Mouse (Mus musculus) CH12.LX (cell line): ENCODE results near the gene Appl2. TPM values are rescaled to one million over a fixed set of nuclear protein-coding genes. Genes with fewer than 3 reads are reported as not detected.

Experiments
- DNase-seq: peaks from one replicate; pipeline ENCODE4 v3.0.0-alpha.2; 2013; ENCODE audit errors: extremely low read depth
- H3K27ac ChIP-seq: 2 replicates; pipeline ENCODE4 v1.5.1; 2012; ENCODE audit warnings: low read depth, mild to moderate bottlenecking, control low read depth, moderate library complexity; ENCODE audit not compliant: insufficient read depth
- H3K27me3 ChIP-seq: replicated peaks from 2 replicates; pipeline ENCODE3; 2012; ENCODE audit warnings: inconsistent platforms
- H3K36me3 ChIP-seq, 2 experiments: replicated peaks in 1 of 2; 2 replicates each; pipeline versions ENCODE3 to v1.6.1; 2012; ENCODE audit warnings: inconsistent platforms in 1 of 2, low read length in 1 of 2, mild to moderate bottlenecking in 1 of 2, mixed read lengths in 1 of 2, moderate library complexity in 1 of 2; ENCODE audit not compliant: control insufficient read depth in 1 of 2, insufficient read depth in 1 of 2
- H3K4me1 ChIP-seq, 2 experiments: 2 replicates each; pipeline ENCODE4 v1.6.1; 2012; ENCODE audit warnings: inconsistent platforms in 1 of 2, moderate library complexity in 1 of 2; ENCODE audit not compliant: insufficient read depth in 2 of 2, control insufficient read depth in 1 of 2
- H3K4me2 ChIP-seq: 2 replicates; pipeline ENCODE4 v1.6.1; 2012; ENCODE audit warnings: low read depth, mild to moderate bottlenecking, control low read depth; ENCODE audit not compliant: poor library complexity, insufficient read depth, severe bottlenecking
- H3K4me3 ChIP-seq, 3 experiments: fragments of 150-350 bp in 1 of 3; sonication (generic) in 1 of 3; replicated peaks in 1 of 3; 2 replicates each; pipeline versions ENCODE3 to v1.5.1; 2011 to 2012; ENCODE audit warnings: low read depth in 2 of 3, low read length in 2 of 3, mild to moderate bottlenecking in 2 of 3, moderate library complexity in 2 of 3, control low read depth in 1 of 3, improper control_type of control experiment in 1 of 3, inconsistent platforms in 1 of 3, mixed read lengths in 1 of 3; ENCODE audit not compliant: poor library complexity in 1 of 3
- H3K79me2 ChIP-seq: replicated peaks from 2 replicates; pipeline ENCODE4 v1.6.1; 2012; ENCODE audit warnings: mild to moderate bottlenecking, moderate library complexity; ENCODE audit not compliant: control insufficient read depth, poor library complexity, insufficient read depth, severe bottlenecking; ENCODE audit errors: extremely low read depth
- H3K9ac ChIP-seq: 2 replicates; pipeline ENCODE4 v1.6.1; 2012; ENCODE audit warnings: low read depth, mild to moderate bottlenecking, control low read depth, moderate library complexity; ENCODE audit not compliant: insufficient read depth
- H3K9me3 ChIP-seq: replicated peaks from 2 replicates; pipeline ENCODE3; 2012; ENCODE audit warnings: low read length, inconsistent platforms, mixed read lengths
- CTCF ChIP-seq, 2 experiments: IDR thresholded peaks in 1 of 2; conservative IDR thresholded peaks in 1 of 2; 2 replicates each; pipeline ENCODE4 v1.5.1; 2011 to 2012; ENCODE audit warnings: low read depth in 2 of 2, low read length in 2 of 2, improper control_type of control experiment in 1 of 2, inconsistent platforms in 1 of 2, mild to moderate bottlenecking in 1 of 2, moderate library complexity in 1 of 2
- E2F4 ChIP-seq: IDR thresholded peaks from 2 replicates; pipeline ENCODE4 v1.6.1; 2011; ENCODE audit warnings: low read depth, low read length, improper control_type of control experiment; ENCODE audit not compliant: insufficient replicate concordance
- ELF1 ChIP-seq: IDR thresholded peaks from 2 replicates; pipeline ENCODE4 v1.6.1; 2014; ENCODE audit warnings: low read depth, mild to moderate bottlenecking, inconsistent platforms, low read length, improper control_type of control experiment
- GABPA ChIP-seq: IDR thresholded peaks from 2 replicates; pipeline ENCODE4 v1.6.1; 2012; ENCODE audit warnings: low read depth, low read length, improper control_type of control experiment, inconsistent platforms; ENCODE audit not compliant: insufficient replicate concordance
- HCFC1 ChIP-seq: IDR thresholded peaks from 2 replicates; pipeline ENCODE4 v1.6.1; 2012; ENCODE audit warnings: low read depth, mild to moderate bottlenecking, inconsistent platforms, low read length, improper control_type of control experiment
- IRF4 ChIP-seq: IDR thresholded peaks from 2 replicates; pipeline ENCODE4 v1.6.1; 2014; ENCODE audit warnings: low read depth, mild to moderate bottlenecking, inconsistent platforms, low read length, improper control_type of control experiment
- JUN ChIP-seq: IDR thresholded peaks from 2 replicates; pipeline ENCODE4 v1.6.1; 2011; ENCODE audit warnings: low read depth, mild to moderate bottlenecking, low read length, improper control_type of control experiment, moderate library complexity; ENCODE audit not compliant: insufficient read depth
- MAFK ChIP-seq: IDR thresholded peaks from 2 replicates; pipeline ENCODE4 v1.6.1; 2011; ENCODE audit warnings: low read length, improper control_type of control experiment; ENCODE audit not compliant: insufficient replicate concordance
- NELFE ChIP-seq: IDR thresholded peaks from 2 replicates; pipeline ENCODE4 v1.6.1; 2011; ENCODE audit warnings: low read depth, low read length, improper control_type of control experiment
- PAX5 ChIP-seq: IDR thresholded peaks from 2 replicates; pipeline ENCODE4 v1.6.1; 2012; ENCODE audit warnings: low read length, inconsistent platforms, mixed read lengths
- POLR2A ChIP-seq: IDR thresholded peaks from 2 replicates; pipeline ENCODE4 v1.6.1; 2011; ENCODE audit warnings: low read depth, mild to moderate bottlenecking, improper control_type of control experiment, low read length
- RCOR1 ChIP-seq: conservative IDR thresholded peaks from 2 replicates; pipeline ENCODE4 v1.6.1; 2012; ENCODE audit warnings: low read depth, mild to moderate bottlenecking, inconsistent platforms, low read length, improper control_type of control experiment
- SIN3A ChIP-seq: IDR thresholded peaks from 2 replicates; pipeline ENCODE4 v1.6.1; 2012; ENCODE audit warnings: low read length, improper control_type of control experiment, inconsistent platforms
- SMC3 ChIP-seq: IDR thresholded peaks from 2 replicates; pipeline ENCODE4 v1.6.1; 2011; ENCODE audit warnings: low read depth, low read length, improper control_type of control experiment
- TBP ChIP-seq: conservative IDR thresholded peaks from 2 replicates; pipeline ENCODE4 v1.6.1; 2011; ENCODE audit warnings: low read depth, low read length, improper control_type of control experiment
- TCF12 ChIP-seq: IDR thresholded peaks from 2 replicates; pipeline ENCODE4 v1.6.1; 2014; ENCODE audit warnings: low read depth, mild to moderate bottlenecking, inconsistent platforms, low read length, improper control_type of control experiment
- UBTF ChIP-seq: IDR thresholded peaks from 2 replicates; pipeline ENCODE4 v1.6.1; 2012; ENCODE audit warnings: low read depth, mild to moderate bottlenecking, inconsistent platforms, low read length, improper control_type of control experiment, moderate library complexity
- USF1 ChIP-seq: IDR thresholded peaks from 2 replicates; pipeline ENCODE4 v1.6.1; 2014; ENCODE audit warnings: low read depth, mild to moderate bottlenecking, inconsistent platforms, low read length, improper control_type of control experiment
- USF2 ChIP-seq: conservative IDR thresholded peaks from 2 replicates; pipeline ENCODE4 v1.6.1; 2011; ENCODE audit warnings: low read depth, low read length, improper control_type of control experiment
- ZKSCAN1 ChIP-seq: IDR thresholded peaks from 2 replicates; pipeline ENCODE4 v1.6.1; 2012; ENCODE audit warnings: low read depth, inconsistent platforms, low read length, improper control_type of control experiment, borderline replicate concordance
- ZNF384 ChIP-seq: IDR thresholded peaks from 2 replicates; pipeline ENCODE4 v1.6.1; 2012; ENCODE audit warnings: low read depth, low read length, improper control_type of control experiment, inconsistent platforms
- dilution Hi-C: fragments of 300-500 bp; cut with MboI; formaldehyde crosslinking; loops from 2 replicates; pipeline ENCODE4 v1.14.3; 2020; ENCODE audit warnings: low sequenced_read_pairs; ENCODE audit not compliant: extremely low pct_unique_long_range_greater_than_20kb, extremely low pct_ligation_motif_present
- in situ Hi-C: fragments of 300-500 bp; cut with MboI; formaldehyde crosslinking; loops from 3 replicates; pipeline ENCODE4 v1.14.3; 2019; ENCODE audit warnings: low sequenced_read_pairs, low pct_ligation_motif_present, low pct_unique_long_range_greater_than_20kb, mixed read lengths
- polyA plus RNA-seq: library from polyadenylated mRNA; unstranded; fragments of >175 nt; gene quantifications from 2 replicates; pipeline ENCODE4 v1.2.1, GENCODE M21; 2012; ENCODE audit warnings: low read depth; ENCODE audit not compliant: insufficient read length
- total RNA-seq, 2 experiments: library from RNA; depleted of rRNA; stranded (reverse); fragments of 300-350 nt in 1 of 2; fragments of >200 nt in 1 of 2; gene quantifications; 2 replicates each; pipeline ENCODE4 v1.2.3; 2012 to 2014

The Appl2 gene
- total and polyA plus RNA-seq, 3 experiments = 11.9 to 15.8 (median 13.5) TPM

GRCm38 (mm10) chr10:83648131-83649020 lies at the start of gene Appl2 (continued):
- TF ChIP-seq E2F4 = no peak

- in situ Hi-C loops (no loop called here), dilution Hi-C loops (no loop called here)
- TF ChIP-seq IRF4 (no peak), CTCF (conservative IDR thresholded peaks at IDR 0.05 in 1 of 2, IDR thresholded peaks at IDR 0.05 in 1 of 2; ENCODE audit: low read depth in 2 of 2, low read length in 2 of 2) (no peak)
- Histone ChIP-seq H3K4me3 (no peak overlapping the region), H3K27ac (no peak overlapping the region), H3K27me3 (no peaks in the 10 kb centered on the region), H3K79me2 (no peaks in the 10 kb centered on the region), H3K4me1 (no peaks in the 10 kb centered on the region), H3K36me3 (no peaks in the 10 kb centered on the region), H3K9ac (no peak overlapping the region), H3K9me3 (peaks cover 6% of the 10 kb centered on the region), H3K4me2 (no peak overlapping the region)
- no peak for DNase-seq
Measured at GRCm38 (mm10) chr10:83696226-83696625, 47.7 kb upstream of the Appl2 start.

GRCm38 (mm10) chr10:83692175-83692895 lies 43.8 kb upstream of the Appl2 start:
- TF ChIP-seq USF2 = no peak
- TF ChIP-seq ZKSCAN1 = no peak
- TF ChIP-seq SMC3 = no peak
- no peak for TF ChIP-seq PAX5
- TF ChIP-seq MAFK = no peak
- no peak for TF ChIP-seq USF1
- no peak for TF ChIP-seq HCFC1
- TF ChIP-seq RCOR1 = no peak
- TF ChIP-seq GABPA = no peak
- TF ChIP-seq UBTF = no peak
- no peak for TF ChIP-seq TCF12
- TF ChIP-seq ZNF384 = no peak
- no peak for TF ChIP-seq POLR2A
- no peak for TF ChIP-seq SIN3A
- TF ChIP-seq JUN = no peak
- TF ChIP-seq ELF1 = no peak
- no peak for TF ChIP-seq NELFE
- TF ChIP-seq TBP = no peak
- no peaks in the 10 kb centered on the region for H3K27me3 ChIP-seq
- H3K9ac ChIP-seq = no peak overlapping the region
- H3K9me3 ChIP-seq = peaks cover 6% of the 10 kb centered on the region
- in situ Hi-C loops = no loop called here
- H3K4me2 ChIP-seq = no peak overlapping the region
- H3K4me1 ChIP-seq = no peaks in the 10 kb centered on the region
- H3K79me2 ChIP-seq = no peaks in the 10 kb centered on the region
- dilution Hi-C loops = no loop called here
- DNase-seq = no peak
- no peak overlapping the region for H3K4me3 ChIP-seq
- H3K36me3 ChIP-seq = no peaks in the 10 kb centered on the region
- no peak overlapping the region for H3K27ac ChIP-seq
